Mouse (Mus musculus) hindbrain, embryonic 13.5 days (tissue): ENCODE measurements at regions not wholly inside any gene's neighbourhood (a gene's known extent, or its start where the extent isn't known, plus 50 kb on each side); places are given as distances from the start of the nearest gene placed in this dataset.

Experiments
- ATAC-seq: fragments of 200-750 bp; cut with Nextera tagmentation; 2 replicates; pipeline ENCODE4 v1.8.0; 2017; ENCODE audit warnings: moderate TSS enrichment; ENCODE audit not compliant: low FRiP score
- H3K27ac ChIP-seq: fragments of 300-500 bp; sonication (generic); 2 replicates; pipeline ENCODE4 v1.5.1; 2015; ENCODE audit warnings: inconsistent platforms, mild to moderate bottlenecking, moderate library complexity
- H3K27me3 ChIP-seq: fragments of 300-500 bp; sonication (generic); 2 replicates; pipeline ENCODE4 v1.6.1; 2015; ENCODE audit warnings: mild to moderate bottlenecking, inconsistent platforms
- H3K36me3 ChIP-seq: fragments of 300-500 bp; sonication (generic); 2 replicates; pipeline ENCODE4 v1.6.1; 2015; ENCODE audit warnings: mild to moderate bottlenecking, inconsistent platforms
- H3K4me1 ChIP-seq: fragments of 300-500 bp; sonication (generic); replicated peaks from 2 replicates; pipeline ENCODE4 v1.6.1; 2015; ENCODE audit warnings: inconsistent platforms
- H3K4me2 ChIP-seq: fragments of 300-500 bp; sonication (generic); 2 replicates; pipeline ENCODE4 v1.6.1; 2015; ENCODE audit warnings: inconsistent platforms, mild to moderate bottlenecking, moderate library complexity
- H3K4me3 ChIP-seq: fragments of 300-500 bp; sonication (generic); 2 replicates; pipeline ENCODE4 v1.5.1; 2015; ENCODE audit warnings: mild to moderate bottlenecking, inconsistent platforms
- H3K9ac ChIP-seq: fragments of 300-500 bp; sonication (generic); 2 replicates; pipeline ENCODE4 v1.6.1; 2015; ENCODE audit warnings: mild to moderate bottlenecking, inconsistent platforms
- H3K9me3 ChIP-seq: fragments of 300-500 bp; sonication (generic); 2 replicates; pipeline ENCODE4 v1.6.1; 2016; ENCODE audit warnings: inconsistent platforms
- WGBS: fragments of 180-500 bp; shearing (Covaris S2); methylation state at CpG from one replicate; pipeline ENCODE4 v1.1.7; 2015; 5-methylcytosine and 5-hydroxymethylcytosine counted together

DNA sequence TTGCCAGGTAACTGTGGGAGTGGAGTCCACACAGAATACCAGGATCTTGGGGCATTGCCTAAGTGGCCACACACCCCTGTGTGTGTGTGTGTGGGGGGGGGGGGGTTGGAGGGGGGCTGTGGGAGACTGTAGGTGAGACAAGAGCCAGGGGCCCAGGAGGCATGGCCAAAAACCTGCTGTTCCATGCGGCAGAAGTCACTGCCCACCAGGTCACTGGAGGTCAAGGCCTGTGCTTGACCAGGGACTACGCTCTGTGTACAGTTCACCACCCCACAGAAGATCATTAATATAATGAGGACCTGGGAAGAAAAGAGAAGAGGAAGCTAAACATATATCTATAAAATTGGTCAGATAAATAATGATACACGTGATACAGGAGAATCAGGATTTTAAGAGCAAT lies 889.5 kb downstream of the Ankrd7 start:
- 85% methylated on average over 3 of the region's 3 CpGs for WGBS
- no peak overlapping the region for H3K27ac ChIP-seq

DNA sequence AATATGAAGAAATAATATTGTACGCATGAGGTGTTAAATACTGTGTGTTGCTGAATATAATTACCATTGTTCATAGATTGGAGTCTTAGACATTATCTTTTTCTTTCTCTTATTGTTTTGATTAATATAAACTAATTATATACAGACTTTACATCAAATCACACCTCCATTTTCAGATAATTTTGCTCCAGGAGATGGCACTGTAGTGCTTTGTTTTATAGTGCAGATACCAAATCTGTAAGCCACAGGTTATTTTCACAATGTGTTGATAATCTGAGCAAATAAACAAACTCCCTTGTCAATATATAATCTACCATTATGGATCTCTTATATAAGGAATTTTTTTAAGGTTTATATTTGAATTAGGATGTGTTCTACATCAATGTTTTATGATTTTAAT lies 899.3 kb downstream of the Ankrd7 start:
- Histone ChIP-seq H3K36me3 (no peaks in the 10 kb centered on the region), H3K9ac (no peak overlapping the region), H3K4me3 (no peak overlapping the region), H3K4me1 (no peaks in the 10 kb centered on the region), H3K9me3 (no peaks in the 10 kb centered on the region), H3K27me3 (no peaks in the 10 kb centered on the region), H3K4me2 (no peak overlapping the region), H3K27ac (no peak overlapping the region)
- no peak for ATAC-seq
- WGBS = 95% methylated on average over 1 of the region's 1 CpGs

More for the DNA sequence above, 889.5 kb downstream of the Ankrd7 start:
- Histone ChIP-seq H3K4me3 (no peak overlapping the region), H3K36me3 (no peaks in the 10 kb centered on the region), H3K9ac (no peak overlapping the region), H3K9me3 (no peaks in the 10 kb centered on the region), H3K4me2 (no peak overlapping the region), H3K27me3 (no peaks in the 10 kb centered on the region), H3K4me1 (no peaks in the 10 kb centered on the region)
- ATAC-seq = 0 out of 2 replicates have a peak, but pooled peaks have one; percentile 54
